Mouse (Mus musculus) megakaryocyte, adult 5-6 weeks (primary cell): ENCODE results near the gene Arhgef28. TPM values are rescaled to one million over a fixed set of nuclear protein-coding genes. Genes with fewer than 3 reads are reported as not detected.
"Not testable (repeated sequence)": the region's sequence is repeated elsewhere in the genome, so short reads cannot be mapped to it uniquely, and the experiment has no call there.

Source experiments
- ATAC-seq: 2 replicates; pipeline ENCODE4 v1.8.0; 2016; ENCODE audit warnings: mild to moderate bottlenecking, inconsistent platforms; ENCODE audit not compliant: poor library complexity, severe bottlenecking
- total RNA-seq, 2 experiments: library from RNA; stranded (forward) in 1 of 2; stranded (reverse) in 1 of 2; fragments of 153-499, 151-499 nt in 1 of 2; fragments of 221-1000, 200-1000 nt in 1 of 2; gene quantifications; 2 replicates each; pipeline versions ENCODE4 v1.2.3 to v1.2.4; 2015 to 2017

Arhgef28 gene
- total RNA-seq, 2 experiments from 2014 or later, result 0.18 TPM; not detected in 1

GRCm38 (mm10) chr13:98077216-98077615 is 129.0 kb downstream of the Arhgef28 start:
- no peak for ATAC-seq

GRCm38 (mm10) chr13:98074871-98075270 is 131.4 kb downstream of the Arhgef28 start:
- ATAC-seq, result no peak

GRCm38 (mm10) chr13:98073190-98073589 is 133.0 kb downstream of the Arhgef28 start:
- no peak for ATAC-seq

- ATAC-seq, result peak; percentile 56; the same call in 1 of the 2 replicates
These were observed 135.8 kb downstream of the Arhgef28 start for GRCm38 (mm10) chr13:98070458-98070857.

DNA sequence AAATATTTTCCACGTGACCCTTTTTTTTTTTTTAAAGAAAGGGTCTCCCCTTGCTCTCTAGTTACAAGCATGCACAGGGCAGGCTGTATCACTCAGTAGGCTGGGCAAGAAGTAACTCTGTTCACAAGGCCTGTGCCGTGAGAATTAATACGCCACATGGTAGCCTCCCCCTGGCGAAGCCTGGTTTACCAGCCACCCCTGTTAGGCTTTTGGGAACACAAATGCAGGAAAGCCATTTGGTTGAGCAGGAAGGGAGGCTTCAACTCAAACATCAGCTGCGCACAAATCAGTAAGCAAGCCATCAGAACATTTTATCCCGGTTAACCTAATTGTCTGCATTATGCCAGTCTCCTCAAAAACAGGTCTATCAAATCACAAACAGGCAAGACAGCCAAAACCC is 136.6 kb downstream of the Arhgef28 start:
- no peak for ATAC-seq

GRCm38 (mm10) chr13:98062843-98063242 is 143.4 kb downstream of the Arhgef28 start:
- peak; percentile 82 for ATAC-seq

DNA sequence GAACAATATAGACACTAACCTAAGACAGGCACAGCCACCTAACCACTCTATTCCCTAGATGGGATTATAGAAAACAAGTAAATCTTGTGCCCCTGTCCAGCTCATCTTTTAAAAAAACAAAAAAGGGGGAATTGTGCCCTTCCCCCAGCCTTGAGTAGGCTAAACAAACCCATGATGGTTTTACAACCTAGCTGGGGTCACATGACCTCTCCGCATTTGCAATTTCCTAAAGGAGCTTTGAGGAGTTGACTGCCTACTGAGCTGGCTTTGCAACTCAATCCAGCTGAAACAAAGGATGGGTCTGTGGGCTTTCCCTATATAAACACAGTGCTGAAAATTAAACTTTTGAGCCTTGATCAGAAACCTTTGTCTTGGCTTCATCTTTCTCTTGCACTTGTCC is 146.1 kb downstream of the Arhgef28 start:
- not testable (repeated sequence) for ATAC-seq

- no peak for ATAC-seq
These were observed 151.0 kb downstream of the Arhgef28 start for GRCm38 (mm10) chr13:98055194-98055593.

GRCm38 (mm10) chr13:98040628-98041150 is 165.6 kb downstream of the Arhgef28 start:
- peak; percentile 82 for ATAC-seq

DNA sequence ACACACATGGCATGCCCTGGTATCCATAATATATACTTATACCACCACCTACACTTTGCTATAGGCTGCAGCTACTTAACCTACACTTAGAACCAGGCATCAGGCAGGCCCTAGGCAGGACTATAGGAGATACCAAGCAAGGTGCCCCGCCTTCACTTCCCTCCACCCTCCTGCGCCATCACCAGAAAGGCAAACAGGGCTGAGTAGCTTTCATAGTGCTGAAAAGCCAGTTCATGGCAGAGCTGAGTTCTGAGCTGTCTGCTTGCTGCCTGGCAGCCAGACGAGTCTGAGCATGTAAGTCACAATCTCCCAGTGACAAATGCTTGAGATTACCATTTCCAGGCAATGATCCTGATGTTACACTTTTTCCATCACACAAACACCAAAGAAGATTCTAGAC is 167.5 kb downstream of the Arhgef28 start:
- no peak for ATAC-seq

DNA sequence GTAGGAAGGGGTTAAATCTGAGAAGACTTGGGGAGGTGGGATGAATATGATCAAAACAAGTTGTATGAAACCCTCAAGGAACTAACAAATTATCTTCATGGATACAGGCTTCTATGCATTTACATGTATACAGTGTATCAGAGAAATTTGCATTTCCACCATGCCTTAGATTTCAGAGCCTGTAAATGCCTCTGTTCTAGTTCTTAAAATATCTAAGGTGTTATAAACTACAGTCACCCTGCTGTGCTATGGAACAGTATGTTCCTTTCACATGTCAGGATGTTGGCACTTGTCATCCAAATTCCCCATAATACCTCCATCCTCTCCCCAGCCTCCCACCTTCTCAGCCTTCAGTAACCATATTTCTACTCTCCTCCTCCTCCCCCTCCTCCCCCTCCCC is 168.5 kb downstream of the Arhgef28 start:
- ATAC-seq, result no peak

GRCm38 (mm10) chr13:98031642-98031960 is 174.6 kb downstream of the Arhgef28 start:
- ATAC-seq, result peak; percentile 50

GRCm38 (mm10) chr13:98030959-98031641 is 175.1 kb downstream of the Arhgef28 start:
- peak; percentile 89 for ATAC-seq

DNA sequence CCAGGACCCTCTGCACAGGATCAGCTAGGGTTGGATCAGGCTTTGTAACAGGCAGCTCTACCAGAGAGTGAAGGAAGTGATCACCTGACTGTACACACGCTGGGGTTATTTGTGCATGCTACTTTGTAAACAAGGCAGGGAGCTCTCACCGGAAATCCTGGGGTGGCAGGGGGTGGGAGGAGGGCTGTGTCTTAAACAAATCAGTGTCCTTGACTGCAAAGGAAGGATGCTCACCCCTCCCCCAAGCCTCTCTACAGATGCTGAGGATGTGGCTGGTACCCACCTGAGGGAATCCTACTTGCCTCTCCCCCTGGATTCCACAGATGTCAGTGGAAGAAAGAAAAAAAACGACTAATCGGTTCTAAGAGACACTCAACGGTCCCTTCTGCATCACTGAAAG is 176.2 kb downstream of the Arhgef28 start:
- no peak for ATAC-seq

GRCm38 (mm10) chr13:98028711-98029250 is 177.5 kb downstream of the Arhgef28 start:
- ATAC-seq, result no peak

DNA sequence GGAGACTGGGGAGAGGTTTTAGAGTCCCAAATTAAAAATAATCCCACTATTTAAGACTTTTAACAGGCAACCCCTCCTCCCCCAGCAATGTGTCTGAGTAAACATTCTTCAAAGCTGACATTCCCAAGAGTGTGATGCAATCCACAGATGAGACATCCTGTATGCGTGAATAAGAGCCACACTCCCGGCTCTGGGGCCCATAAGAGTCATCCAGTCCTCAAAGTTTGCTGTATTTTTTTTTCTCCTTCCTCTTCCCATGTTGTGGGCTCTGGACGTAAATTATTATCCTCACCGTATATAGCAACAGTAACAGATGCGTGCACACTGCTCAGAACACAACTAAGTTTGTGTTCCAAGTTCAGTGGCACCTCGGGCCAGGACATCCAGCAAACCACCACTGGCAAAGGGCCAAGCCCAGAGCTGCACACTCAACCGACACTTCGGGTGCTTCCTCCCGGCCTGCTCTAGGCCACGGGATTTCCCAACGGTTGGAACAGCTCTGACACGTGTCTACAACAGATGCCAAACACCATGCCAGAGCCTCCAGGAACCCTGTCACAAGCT is 178.5 kb downstream of the Arhgef28 start:
- ATAC-seq, result peak; percentile 31; the same call in 1 of the 2 replicates

DNA sequence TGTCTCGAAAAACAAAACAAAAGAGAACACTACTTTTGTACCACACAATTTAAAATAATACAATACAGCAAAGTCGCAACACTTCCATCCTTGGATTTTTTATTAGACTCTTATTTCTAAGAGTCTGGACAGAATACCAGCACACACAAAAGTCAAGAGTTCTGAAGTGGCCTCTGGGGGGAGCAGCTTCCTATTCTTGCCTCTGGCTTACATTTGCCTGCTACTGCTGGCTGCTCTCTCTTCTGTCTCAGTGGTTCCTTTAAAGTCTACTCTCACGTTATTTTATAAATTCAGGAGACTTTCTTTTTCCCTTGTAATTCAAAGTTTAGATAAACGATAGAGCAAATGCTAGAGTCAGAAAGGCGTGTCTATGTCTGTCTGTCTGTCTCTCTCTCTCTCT is 179.1 kb downstream of the Arhgef28 start:
- ATAC-seq, result no peak

GRCm38 (mm10) chr13:98025706-98026504 is 180.3 kb downstream of the Arhgef28 start:
- no peak for ATAC-seq

DNA sequence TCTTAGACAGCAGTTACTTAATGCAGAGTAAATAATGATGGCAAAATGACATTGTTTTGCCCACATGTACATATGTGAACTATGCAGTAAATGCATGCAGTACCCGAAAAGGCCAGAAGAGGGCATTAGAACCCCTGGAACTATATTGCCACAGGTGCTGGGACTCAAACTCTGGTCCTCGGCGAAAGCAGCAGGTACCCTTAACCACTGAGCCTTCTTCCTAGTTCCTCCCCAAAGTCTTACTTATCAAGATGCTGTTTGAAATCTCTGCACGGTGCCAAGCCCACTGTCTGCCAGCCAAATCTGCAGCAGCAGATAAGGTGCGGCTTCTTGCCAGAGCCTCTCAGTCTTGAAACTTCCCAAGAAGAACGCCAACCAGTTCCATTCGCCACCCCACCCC is 181.1 kb downstream of the Arhgef28 start:
- ATAC-seq, result no peak

GRCm38 (mm10) chr13:98024680-98025079 is 181.6 kb downstream of the Arhgef28 start:
- ATAC-seq, result no peak

DNA sequence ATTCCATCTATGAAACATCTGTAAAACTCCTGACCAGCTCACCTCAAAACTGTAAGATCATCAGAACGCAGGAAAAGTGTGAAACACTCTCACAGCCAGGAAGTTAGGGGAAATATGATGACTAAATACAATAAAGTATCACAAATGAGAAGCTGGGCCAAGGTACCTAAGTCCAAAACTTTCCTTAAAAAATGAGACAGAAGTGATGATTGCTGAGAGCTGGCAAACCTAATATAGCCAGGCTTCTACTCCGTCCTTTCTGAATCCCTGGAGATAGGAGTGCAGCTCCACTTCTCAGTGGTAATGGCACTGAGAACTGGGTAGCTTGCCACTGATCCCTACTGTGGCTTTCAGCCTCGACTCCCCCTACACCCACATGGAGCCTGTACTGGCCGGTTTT is 184.3 kb downstream of the Arhgef28 start:
- ATAC-seq, result no peak
